Mouse (Mus musculus) ovary, postnatal 10 days (tissue): Measurements from ENCODE around the gene Ccrl2.

ENCODE experiments used
- DNase-seq: peaks from one replicate; pipeline ENCODE4 v3.0.0; 2022; ENCODE audit warnings: low spot score

Ccrl2 gene

DNA sequence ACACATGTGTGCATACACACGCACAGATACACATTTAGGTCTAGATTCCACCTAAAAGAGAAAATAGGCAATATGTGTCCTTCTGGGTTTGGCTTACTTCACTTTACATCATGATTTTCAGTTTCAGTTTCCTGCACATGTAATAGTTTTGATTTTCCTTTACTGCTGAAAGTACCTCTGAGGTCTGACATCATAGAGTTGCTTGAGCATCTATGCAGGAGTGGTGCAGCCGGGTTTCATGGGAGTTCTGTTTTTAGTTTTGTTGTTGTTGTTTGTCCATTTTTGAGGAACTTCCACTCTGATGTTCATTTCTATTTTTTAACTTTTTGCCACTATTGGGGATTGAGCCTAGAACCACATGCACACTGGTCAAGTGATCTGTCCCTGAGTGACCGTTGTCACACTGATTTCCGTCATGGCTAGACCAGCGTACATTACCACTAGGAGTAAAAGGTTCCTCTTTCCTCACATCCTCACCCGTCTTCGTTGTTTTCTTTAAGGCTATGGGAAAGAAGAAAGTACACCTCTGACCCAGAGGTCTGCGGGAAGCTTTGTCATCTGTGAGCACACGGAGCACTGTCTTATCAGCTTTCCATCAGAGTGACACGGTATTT is 1.7 kb upstream of the Ccrl2 start:
- no peak for DNase-seq

DNA sequence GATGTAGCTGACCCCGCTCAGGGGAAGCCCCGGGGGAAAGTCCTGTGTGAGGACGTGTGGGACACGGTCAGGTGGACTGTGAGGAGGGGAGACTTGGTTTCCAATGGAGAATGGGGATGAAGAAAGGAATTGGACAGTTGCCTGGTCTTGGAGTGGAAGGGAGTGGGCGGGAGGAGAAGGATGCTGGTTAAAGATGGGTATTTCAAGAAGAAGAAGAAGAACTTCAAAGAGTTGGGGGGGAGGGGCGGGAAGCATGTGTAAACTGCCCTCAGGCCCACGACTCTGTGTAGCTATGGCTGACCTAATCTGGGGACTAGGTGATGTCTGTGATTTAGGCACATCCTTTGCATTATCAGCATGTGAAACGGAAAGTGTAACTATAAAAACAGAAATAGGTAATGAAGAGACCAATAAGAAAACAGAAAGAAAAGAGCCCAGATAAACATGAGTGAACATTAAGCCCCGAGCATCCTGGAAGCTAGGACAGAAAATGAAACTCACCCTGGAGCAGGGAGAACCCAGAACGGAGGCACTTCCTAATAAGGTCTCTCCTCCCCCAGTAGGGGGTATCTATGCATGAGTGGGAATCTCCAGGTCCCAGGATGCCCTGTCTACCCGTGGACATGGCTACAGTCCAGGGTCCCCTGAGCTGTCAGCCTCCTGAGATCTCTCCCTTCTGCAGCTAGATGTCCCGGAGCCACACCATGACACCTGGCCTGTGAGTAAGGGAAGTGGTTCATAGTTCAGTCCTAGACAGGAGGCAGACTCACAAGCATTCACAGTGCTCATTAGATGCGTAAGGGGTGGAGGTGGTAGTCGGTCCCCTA is 438 bp upstream of the Ccrl2 start:
- no peak for DNase-seq

- no peak for DNase-seq
Observed at GRCm38 (mm10) chr9:111056519-111056797, 861 bp downstream of the Ccrl2 start.

DNA sequence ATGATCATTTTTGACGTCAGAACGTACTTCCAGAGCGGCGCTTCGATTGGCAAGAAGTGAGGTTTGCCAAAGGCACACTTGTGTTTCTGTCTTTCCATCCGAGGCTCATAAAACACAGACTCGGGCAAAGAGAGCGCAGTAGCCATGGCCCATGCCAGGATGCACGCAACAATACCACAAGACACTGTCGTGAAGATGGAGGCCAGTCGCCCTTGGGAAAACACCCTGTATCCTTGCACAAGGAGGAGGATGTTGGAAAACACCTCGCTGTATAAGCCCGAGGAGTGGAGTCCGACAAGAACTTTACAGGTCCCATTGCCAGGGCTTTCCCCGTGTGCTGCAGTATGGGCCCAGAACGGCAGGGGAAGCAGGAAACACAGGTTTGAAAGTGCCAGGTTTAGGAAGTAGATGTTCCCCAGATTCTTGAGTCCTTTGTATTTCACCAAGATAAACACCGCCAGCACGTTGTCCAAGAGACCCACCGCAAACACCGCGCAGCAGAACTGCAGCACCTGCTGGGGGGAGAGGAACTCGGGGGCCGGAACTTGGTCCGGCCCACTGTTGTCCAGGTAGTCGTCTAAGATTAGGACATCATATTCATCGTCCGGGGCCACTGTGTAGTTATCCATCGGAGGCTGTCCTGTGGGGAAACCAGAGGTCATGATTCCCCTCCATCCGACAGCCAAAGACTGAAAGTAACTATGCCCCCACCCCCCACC is 1.4 kb downstream of the Ccrl2 start:
- DNase-seq = no peak

DNA sequence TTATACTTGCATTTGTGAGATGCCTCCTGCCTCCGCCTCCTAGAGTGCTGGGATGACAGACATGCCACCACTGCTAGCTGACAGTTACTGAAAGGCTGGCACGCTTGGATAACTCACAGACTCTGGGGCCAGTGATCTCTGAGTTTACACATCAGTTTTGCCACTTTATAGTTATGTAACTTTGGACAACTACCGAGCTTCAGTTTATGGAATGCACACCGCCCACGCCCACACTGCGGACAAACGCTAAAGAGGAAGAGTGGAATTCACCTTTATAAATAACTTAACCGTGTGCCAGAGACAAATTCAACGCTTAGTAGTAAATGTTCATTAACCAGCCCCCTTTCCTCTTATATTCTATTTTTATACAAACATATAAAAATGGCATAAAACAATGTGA is 2.4 kb downstream of the Ccrl2 start:
- DNase-seq = no peak

DNA sequence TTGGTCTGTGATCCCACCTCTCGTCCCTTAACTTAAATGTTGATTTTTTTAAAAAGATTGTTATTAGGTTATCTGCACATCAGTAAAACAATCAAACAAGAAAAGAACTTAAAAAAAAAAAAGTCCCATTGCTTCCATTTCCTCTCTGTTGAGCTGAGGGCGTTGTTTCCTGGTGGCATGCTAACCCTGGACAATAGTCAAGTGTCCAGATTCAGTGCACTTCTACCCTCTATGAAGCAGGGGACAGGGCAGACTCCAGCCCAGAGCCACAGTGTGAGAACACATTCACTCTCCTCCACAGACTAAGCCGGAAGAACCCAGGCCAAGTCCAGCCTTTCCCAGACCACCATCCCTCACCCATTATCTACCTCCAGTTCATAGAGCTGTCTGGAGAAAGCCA is 8.9 kb downstream of the Ccrl2 start:
- DNase-seq = no peak

DNA sequence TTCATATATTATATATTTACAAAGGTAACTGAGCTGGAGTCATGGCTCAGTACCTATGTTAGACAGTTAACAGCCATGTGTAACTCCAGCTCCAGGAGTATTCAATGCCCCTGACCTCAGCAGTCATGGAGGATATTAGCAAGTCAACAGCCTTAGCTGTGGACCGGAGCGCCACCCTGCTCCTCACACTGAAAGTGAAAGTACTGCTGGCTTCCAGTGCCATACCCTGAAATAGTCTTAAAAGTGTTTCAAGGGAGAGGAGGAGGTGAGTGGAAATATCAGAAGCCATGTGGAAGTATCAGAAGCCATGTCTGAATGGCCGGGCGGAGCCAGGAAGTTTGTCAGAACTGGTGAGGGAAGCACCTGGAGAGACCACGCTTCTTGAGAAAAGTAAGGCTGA is 10.1 kb downstream of the Ccrl2 start:
- DNase-seq = no peak

DNA sequence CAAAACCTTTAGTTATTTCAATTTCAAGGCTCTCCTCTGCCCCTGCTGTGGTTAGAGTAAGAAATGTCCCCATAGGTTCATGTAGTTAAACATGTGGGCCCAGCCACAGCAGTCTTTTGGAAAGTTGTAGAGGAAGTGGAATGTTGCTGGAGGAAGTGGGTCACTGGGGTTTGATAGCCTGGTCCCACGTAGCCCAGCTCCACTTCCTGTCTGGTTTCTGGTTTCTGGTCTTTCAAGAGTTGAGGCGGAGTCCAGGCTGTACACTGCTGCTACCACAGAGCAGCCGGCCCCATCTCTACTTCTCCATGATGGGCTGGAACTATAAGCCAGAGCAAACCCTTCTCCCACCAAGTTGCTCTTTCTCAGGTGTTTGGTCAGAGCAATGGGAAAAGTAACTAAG is 11.1 kb downstream of the Ccrl2 start:
- DNase-seq = no peak

DNA sequence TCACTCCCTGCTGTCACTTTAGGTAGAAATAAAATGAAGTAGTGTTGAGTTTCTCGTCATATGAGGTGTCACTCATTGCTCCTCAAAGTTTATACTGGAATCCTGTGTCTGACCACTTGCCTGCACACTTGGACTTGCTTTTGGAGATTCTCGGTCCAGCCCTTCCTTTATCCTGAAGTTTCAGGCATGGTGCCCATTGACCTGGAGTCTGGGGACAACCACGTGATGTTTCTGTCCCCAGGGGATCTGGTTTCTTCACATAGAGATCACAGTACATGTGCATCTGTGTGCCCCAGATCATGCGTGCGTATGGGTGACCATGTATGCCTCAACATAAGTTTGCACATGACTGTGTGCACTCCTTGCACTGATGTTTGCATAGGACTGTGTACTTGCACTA is 15.1 kb downstream of the Ccrl2 start:
- no peak for DNase-seq

DNA sequence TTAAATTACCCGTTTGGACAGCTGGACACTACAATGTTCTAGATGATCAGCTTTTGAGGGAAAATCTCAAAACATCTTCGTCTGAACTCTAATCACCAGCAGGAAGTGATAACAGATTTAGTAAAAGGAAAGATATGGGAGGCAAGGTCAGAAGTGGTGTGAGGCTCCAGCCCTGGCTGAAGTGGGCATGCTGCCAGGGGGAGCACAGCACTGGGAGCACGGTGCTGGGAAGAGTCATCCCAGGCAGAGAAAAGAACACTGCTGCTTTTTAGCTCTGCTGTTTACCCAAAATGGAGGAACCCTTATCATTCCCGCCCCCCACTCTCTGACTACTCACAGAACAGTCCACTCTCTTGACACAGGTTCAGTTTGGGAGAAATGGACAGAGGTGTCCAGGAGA is 17.4 kb downstream of the Ccrl2 start:
- DNase-seq = no peak

GRCm38 (mm10) chr9:111033717-111034116 is 23.6 kb downstream of the Ccrl2 start:
- DNase-seq = no peak

DNA sequence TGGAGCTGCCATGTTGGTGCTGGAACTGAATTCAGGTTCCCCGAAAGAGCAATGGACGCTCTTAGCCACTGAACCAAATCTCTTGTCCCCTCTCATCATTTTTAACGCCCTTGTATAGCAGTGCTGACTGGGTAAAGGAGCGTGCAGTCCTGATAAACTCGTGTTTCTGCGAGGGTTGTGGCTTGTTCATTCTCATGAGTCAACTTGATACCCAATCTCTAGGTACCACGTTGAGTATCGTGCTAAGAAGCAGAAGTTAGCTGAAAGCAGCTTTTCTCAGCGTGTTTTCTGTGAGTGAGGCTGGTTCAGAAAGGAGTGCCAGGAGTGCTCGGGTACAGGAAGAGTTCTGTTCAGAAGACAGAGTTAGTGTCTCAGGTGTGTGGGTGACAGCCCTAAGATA is 30.5 kb downstream of the Ccrl2 start:
- no peak for DNase-seq

- DNase-seq = no peak
Observed at GRCm38 (mm10) chr9:111019022-111019421, 38.3 kb downstream of the Ccrl2 start, which contains the start of gene Ltf. Gene Ltf, plus strand, starts transcription at chr9:111019271.

- DNase-seq = no peak
Observed at GRCm38 (mm10) chr9:111015658-111016057, 41.7 kb downstream of the Ccrl2 start.

GRCm38 (mm10) chr9:111012041-111012440 is 45.3 kb downstream of the Ccrl2 start:
- DNase-seq = no peak

GRCm38 (mm10) chr9:111011550-111011949 is 45.8 kb downstream of the Ccrl2 start:
- no peak for DNase-seq

GRCm38 (mm10) chr9:111009763-111010162 is 47.6 kb downstream of the Ccrl2 start:
- DNase-seq = no peak

GRCm38 (mm10) chr9:111006544-111006943 is 50.8 kb downstream of the Ccrl2 start:
- DNase-seq = no peak
